Mouse (Mus musculus) midbrain, postnatal 0 days (tissue): ENCODE results near the gene Acaca. TPM values are rescaled to one million over a fixed set of nuclear protein-coding genes. Genes with fewer than 3 reads are reported as not detected.

Experiments
- ATAC-seq: fragments of 200-750 bp; cut with Nextera tagmentation; 2 replicates; pipeline ENCODE4 v1.8.0; 2017; ENCODE audit warnings: moderate number of reproducible peaks, mild to moderate bottlenecking, moderate TSS enrichment, moderate library complexity; ENCODE audit not compliant: low FRiP score
- DNase-seq: peaks from one replicate; pipeline ENCODE4 v3.0.0-alpha.2; 2015; ENCODE audit warnings: low spot score
- H3K27ac ChIP-seq: fragments of 300-500 bp; sonication (generic); 2 replicates; pipeline ENCODE4 v1.5.1; 2014; ENCODE audit warnings: low read depth, mild to moderate bottlenecking, low read length, mixed read lengths
- H3K27me3 ChIP-seq: fragments of 300-500 bp; sonication (generic); 2 replicates; pipeline ENCODE4 v1.6.1; 2014; ENCODE audit warnings: low read length, control low read depth, mixed read lengths; ENCODE audit not compliant: insufficient read depth
- H3K36me3 ChIP-seq: fragments of 300-500 bp; sonication (generic); 2 replicates; pipeline ENCODE4 v1.6.1; 2014; ENCODE audit warnings: low read length, control low read depth, mixed read lengths; ENCODE audit not compliant: insufficient read depth
- H3K4me1 ChIP-seq: fragments of 300-500 bp; sonication (generic); 2 replicates; pipeline ENCODE4 v1.6.1; 2014; ENCODE audit warnings: mild to moderate bottlenecking, control low read depth, antibody characterized with exemption, low read length, mixed read lengths; ENCODE audit not compliant: insufficient read depth
- H3K4me2 ChIP-seq: fragments of 300-500 bp; sonication (generic); 2 replicates; pipeline ENCODE4 v1.6.1; 2014; ENCODE audit warnings: low read depth, mild to moderate bottlenecking, low read length, mixed read lengths; ENCODE audit not compliant: poor library complexity, severe bottlenecking
- H3K4me3 ChIP-seq: fragments of 300-500 bp; sonication (generic); 2 replicates; pipeline ENCODE4 v1.5.1; 2014; ENCODE audit warnings: low read depth, mild to moderate bottlenecking, low read length, moderate library complexity
- H3K9ac ChIP-seq: fragments of 300-500 bp; sonication (generic); replicated peaks from 2 replicates; pipeline ENCODE4 v1.6.1; 2014; ENCODE audit warnings: mild to moderate bottlenecking, low read length, moderate library complexity, mixed read lengths; ENCODE audit not compliant: poor library complexity, severe bottlenecking
- H3K9me3 ChIP-seq: fragments of 300-500 bp; sonication (generic); 2 replicates; pipeline ENCODE4 v1.6.1; 2016; ENCODE audit warnings: low read length, control low read depth
- CTCF ChIP-seq: IDR thresholded peaks from 2 replicates; pipeline ENCODE4 v1.5.1; 2016; ENCODE audit warnings: antibody characterized with exemption, mild to moderate bottlenecking
- WGBS: fragments of 180-500 bp; shearing (Covaris S2); extraction: QIAGEN DNeasy Blood & Tissue Kit; methylation state at CpG from one replicate; pipeline ENCODE4 v1.1.7; 2014; 5-methylcytosine and 5-hydroxymethylcytosine counted together
- polyA plus RNA-seq: library from polyadenylated mRNA; unstranded; fragments of >200 nt; fragmentation: Nextera tagmentation; extraction: Ambion mirVana; gene quantifications from 2 replicates; pipeline ENCODE4 v1.2.1, GENCODE M21; 2015
- total RNA-seq: library from RNA; depleted of rRNA; stranded (reverse); fragments of >200 nt; gene quantifications from 2 replicates; pipeline ENCODE4 v1.2.3, GENCODE M21; 2014

Acaca gene
- total and polyA plus RNA-seq, 2 experiments from 2014 or later = 19.3 to 123 TPM

- Histone ChIP-seq H3K4me1 (no peaks in the 10 kb centered on the region), H3K27me3 (no peaks in the 10 kb centered on the region), H3K4me2 (no peak overlapping the region), H3K9me3 (no peaks in the 10 kb centered on the region), H3K27ac (no peak overlapping the region), H3K9ac (no peak overlapping the region), H3K36me3 (peaks cover 29% of the 10 kb centered on the region), H3K4me3 (no peak overlapping the region)
- DNase-seq (peak; percentile 14), ATAC-seq (no peak)
- TF ChIP-seq CTCF = no peak
- WGBS = 79% methylated on average over 5 of the region's 5 CpGs
Observed at GRCm38 (mm10) chr11:84097251-84097998, 32.0 kb upstream of the Acaca start.

- Histone ChIP-seq H3K36me3 (peaks cover 51% of the 10 kb centered on the region), H3K9ac (no peak overlapping the region), H3K27ac (no peak overlapping the region), H3K4me1 (no peaks in the 10 kb centered on the region), H3K27me3 (no peaks in the 10 kb centered on the region), H3K4me3 (no peak overlapping the region), H3K4me2 (no peak overlapping the region), H3K9me3 (no peaks in the 10 kb centered on the region)
- ATAC-seq (no peak), DNase-seq (no peak)
- no peak for TF ChIP-seq CTCF
Observed at GRCm38 (mm10) chr11:84101182-84101581, 28.3 kb upstream of the Acaca start.

GRCm38 (mm10) chr11:84104036-84104435 lies 25.4 kb upstream of the Acaca start:
- WGBS = 92% methylated on average over 6 of the region's 6 CpGs
- no peak for DNase-seq
- TF ChIP-seq CTCF = no peak
- ATAC-seq = no peak
- no peak overlapping the region for H3K4me2 ChIP-seq
- no peak overlapping the region for H3K9ac ChIP-seq
- H3K27me3 ChIP-seq = no peaks in the 10 kb centered on the region
- no peaks in the 10 kb centered on the region for H3K4me1 ChIP-seq
- no peaks in the 10 kb centered on the region for H3K9me3 ChIP-seq
- no peak overlapping the region for H3K4me3 ChIP-seq
- H3K36me3 ChIP-seq = peaks cover 68% of the 10 kb centered on the region
- H3K27ac ChIP-seq = no peak overlapping the region

- H3K36me3 ChIP-seq = peaks cover 63% of the 10 kb centered on the region
- WGBS = 81% methylated on average over 2 of the region's 2 CpGs
- H3K9me3 ChIP-seq = no peaks in the 10 kb centered on the region
- ATAC-seq (no peak), DNase-seq (no peak)
- no peaks in the 10 kb centered on the region for H3K27me3 ChIP-seq
- H3K9ac ChIP-seq = no peak overlapping the region
- no peak overlapping the region for H3K27ac ChIP-seq
- TF ChIP-seq CTCF = no peak
- no peak overlapping the region for H3K4me3 ChIP-seq
- no peak overlapping the region for H3K4me2 ChIP-seq
- H3K4me1 ChIP-seq = no peaks in the 10 kb centered on the region
Observed at GRCm38 (mm10) chr11:84107137-84107536, 22.3 kb upstream of the Acaca start.

GRCm38 (mm10) chr11:84113623-84114022 lies 15.8 kb upstream of the Acaca start:
- ATAC-seq (no peak), DNase-seq (no peak)
- no peak overlapping the region for H3K9ac ChIP-seq
- 94% methylated on average over 5 of the region's 5 CpGs for WGBS
- no peak overlapping the region for H3K27ac ChIP-seq
- H3K27me3 ChIP-seq = no peaks in the 10 kb centered on the region
- H3K36me3 ChIP-seq = peaks cover 38% of the 10 kb centered on the region
- H3K4me3 ChIP-seq = no peak overlapping the region
- no peaks in the 10 kb centered on the region for H3K4me1 ChIP-seq
- no peak overlapping the region for H3K4me2 ChIP-seq
- no peak for TF ChIP-seq CTCF
- H3K9me3 ChIP-seq = no peaks in the 10 kb centered on the region

- Histone ChIP-seq H3K4me3 (no peak overlapping the region), H3K27me3 (no peaks in the 10 kb centered on the region), H3K4me2 (no peak overlapping the region), H3K27ac (no peak overlapping the region), H3K4me1 (no peaks in the 10 kb centered on the region), H3K36me3 (peaks cover 32% of the 10 kb centered on the region), H3K9me3 (no peaks in the 10 kb centered on the region), H3K9ac (no peak overlapping the region)
- DNase-seq = no peak
- TF ChIP-seq CTCF = no peak
- ATAC-seq = no peak
- WGBS = 85% methylated on average over 9 of the region's 9 CpGs
Observed at GRCm38 (mm10) chr11:84115646-84116045, 13.8 kb upstream of the Acaca start.
